Comparison of ENCODE assay signal across 8 mouse cellular contexts in genomic region chr3:89396654-89397005, GRCm38 (mm10). TPM values are rescaled to one million over a fixed set of nuclear protein-coding genes. Genes with fewer than 3 reads are reported as not detected.
DNase-seq lines count a peak whose midpoint lies in the region; ATAC-seq and TF ChIP-seq lines count a peak whose summit lies in the region.

No protein-coding gene starts in this region.

- no peaks in the 10 kb centered on the region for H3K9me3 ChIP-seq in heart, embryonic 15.5 days (replicated peaks)
- no peaks in the 10 kb centered on the region for H3K9me3 ChIP-seq in MEL (replicated peaks; ENCODE audit: insufficient read depth, low read length)
- no peaks in the 10 kb centered on the region for H3K9me3 ChIP-seq in hindbrain, embryonic 13.5 days
- H3K9me3 ChIP-seq in midbrain, embryonic 12.5 days: no peaks in the 10 kb centered on the region

- H3K4me1 ChIP-seq in heart, embryonic 15.5 days (replicated peaks): peaks cover 31% of the 10 kb centered on the region
- H3K4me1 ChIP-seq in MEL (ENCODE audit: control insufficient read depth in 1 of 2, insufficient read depth in 2 of 2, low read length in 2 of 2): peaks cover 3 to 9% of the 10 kb centered on the region in 2 experiments; a peak in 2 of 4 replicates
- H3K4me1 ChIP-seq in hindbrain, embryonic 13.5 days (replicated peaks): peaks cover 52% of the 10 kb centered on the region
- H3K4me1 ChIP-seq in midbrain, embryonic 12.5 days: peaks cover 47% of the 10 kb centered on the region

- TF ChIP-seq CTCF in MEL (IDR thresholded peaks at IDR 0.05 in 2 of 3, conservative IDR thresholded peaks at IDR 0.05 in 1 of 3; ENCODE audit: control insufficient read depth in 1 of 3, insufficient read depth in 1 of 3, low read depth in 2 of 3, low read length in 3 of 3, poor library complexity in 1 of 3, severe bottlenecking in 1 of 3): no peak

- peak overlapping the region; percentile 63 for H3K9ac ChIP-seq in heart, embryonic 15.5 days
- peak overlapping the region; percentile 73 for H3K9ac ChIP-seq in MEL (ENCODE audit: control insufficient read depth, low read depth, low read length, poor library complexity, severe bottlenecking)
- peak overlapping the region; percentile 46; the same call in 1 of the 2 replicates for H3K9ac ChIP-seq in hindbrain, embryonic 13.5 days
- H3K9ac ChIP-seq in midbrain, embryonic 12.5 days (replicated peaks): peak overlapping the region; percentile 62

- no peak for ATAC-seq in heart, embryonic 15.5 days (replicated peaks; ENCODE audit: insufficient number of reproducible peaks, insufficient read depth, low FRiP score, low read depth)
- ATAC-seq in hindbrain, embryonic 13.5 days (ENCODE audit: low FRiP score): no peak
- no peak for ATAC-seq in midbrain, embryonic 12.5 days (ENCODE audit: low FRiP score, low read depth)

- H3K27ac ChIP-seq in heart, embryonic 15.5 days: peak overlapping the region; percentile 94
- H3K27ac ChIP-seq in MEL (ENCODE audit: control insufficient read depth, low read depth, low read length): peak overlapping the region; percentile 11; the same call in 1 of the 2 replicates
- no peak overlapping the region for H3K27ac ChIP-seq in hindbrain, embryonic 13.5 days
- H3K27ac ChIP-seq in midbrain, embryonic 12.5 days (replicated peaks): no peak overlapping the region

- TF ChIP-seq EP300 in MEL (IDR thresholded peaks at IDR 0.05; ENCODE audit: low read depth in 1 of 2, low read length in 2 of 2): no peak

- peaks cover 3% of the 10 kb centered on the region; the same call in 1 of the 2 replicates for H3K36me3 ChIP-seq in heart, embryonic 15.5 days
- peaks cover 2 to 4% of the 10 kb centered on the region in 2 experiments; a peak in 3 of 4 replicates for H3K36me3 ChIP-seq in MEL (ENCODE audit: control insufficient read depth in 1 of 2, insufficient read depth in 2 of 2, low read length in 2 of 2)
- peaks cover 5% of the 10 kb centered on the region; the same call in 1 of the 2 replicates for H3K36me3 ChIP-seq in hindbrain, embryonic 13.5 days
- peaks cover 6% of the 10 kb centered on the region for H3K36me3 ChIP-seq in midbrain, embryonic 12.5 days

- H3K4me2 ChIP-seq in heart, embryonic 15.5 days: peak overlapping the region; percentile 96
- H3K4me2 ChIP-seq in hindbrain, embryonic 13.5 days: peak overlapping the region; percentile 99
- H3K4me2 ChIP-seq in midbrain, embryonic 12.5 days (replicated peaks): peak overlapping the region; percentile 100

- no peaks in the 10 kb centered on the region for H3K27me3 ChIP-seq in heart, embryonic 15.5 days
- H3K27me3 ChIP-seq in MEL (ENCODE audit: control insufficient read depth in 1 of 2, insufficient read depth in 2 of 2, low read length in 2 of 2): no peaks in the 10 kb centered on the region
- H3K27me3 ChIP-seq in hindbrain, embryonic 13.5 days: peaks cover 47% of the 10 kb centered on the region
- H3K27me3 ChIP-seq in midbrain, embryonic 12.5 days: peaks cover 26% of the 10 kb centered on the region

- H3K79me2 ChIP-seq in MEL (ENCODE audit: control insufficient read depth, insufficient read depth, low read length, poor library complexity): peaks cover 12% of the 10 kb centered on the region

- TF ChIP-seq POLR2A in MEL (IDR thresholded peaks at IDR 0.05; ENCODE audit: control insufficient read depth in 1 of 2, insufficient read depth in 1 of 2, low read depth in 1 of 2, low read length in 2 of 2, poor library complexity in 1 of 2): no peak

- DNase-seq in heart, postnatal 4 days: no peak
- no peak for DNase-seq in MEL (ENCODE audit: low read depth, low spot score)
- no peak for DNase-seq in thymus, postnatal 4 days
- DNase-seq in c-Kit-positive CD71-positive TER-119-positive erythroid progenitor cells, embryonic 14.5 days (ENCODE audit: low spot score): no peak
- DNase-seq in ovary, postnatal 10 days (ENCODE audit: low spot score): no peak

- WGBS in heart, embryonic 15.5 days: 0% methylated on average over 4 of the region's 4 CpGs
- under 1% methylated on average over 4 of the region's 4 CpGs for WGBS in hindbrain, embryonic 13.5 days
- WGBS in midbrain, embryonic 12.5 days: 2% methylated on average over 4 of the region's 4 CpGs

- H3K4me3 ChIP-seq in heart, embryonic 15.5 days: peak overlapping the region; percentile 73
- H3K4me3 ChIP-seq in MEL (ENCODE audit: control insufficient read depth in 1 of 2, insufficient read depth in 1 of 2, low read depth in 2 of 2, low read length in 2 of 2): peak overlapping the region; percentile 64 to 78
- peak overlapping the region; percentile 52 for H3K4me3 ChIP-seq in hindbrain, embryonic 13.5 days
- peak overlapping the region; percentile 58 for H3K4me3 ChIP-seq in midbrain, embryonic 12.5 days

- no peak for TF ChIP-seq RAD21 in MEL (IDR thresholded peaks at IDR 0.05; ENCODE audit: low read depth, low read length)

TF ChIP-seq in MEL, 35 proteins besides CTCF, POLR2A, EP300 and RAD21:
- TF ChIP-seq MAFK (IDR thresholded peaks at IDR 0.05; ENCODE audit: borderline replicate concordance, low read depth, low read length) (no peak), RCOR1 (IDR thresholded peaks at IDR 0.05; ENCODE audit: low read depth, low read length) (0 out of 2 replicates have a peak, but pooled peaks have one; percentile 39), TBP (IDR thresholded peaks at IDR 0.05; ENCODE audit: low read depth, low read length) (no peak), E2F4 (IDR thresholded peaks at IDR 0.05; ENCODE audit: borderline replicate concordance, low read depth, low read length) (no peak), GATA1 (IDR thresholded peaks at IDR 0.05; ENCODE audit: low read depth, low read length) (0 out of 2 replicates have a peak, but pooled peaks have one; percentile 24), ZC3H11A (IDR thresholded peaks at IDR 0.05; ENCODE audit: low read depth, low read length) (no peak), MYB (IDR thresholded peaks at IDR 0.05; ENCODE audit: low read depth, low read length) (no peak), BHLHE40 (IDR thresholded peaks at IDR 0.05; ENCODE audit: borderline replicate concordance, low read depth, low read length) (no peak), UBTF (IDR thresholded peaks at IDR 0.05; ENCODE audit: borderline replicate concordance, insufficient read depth, low read depth, low read length) (no peak), SIN3A (IDR thresholded peaks at IDR 0.05; ENCODE audit: low read length) (no peak)

RNA-seq across cellular contexts. Expression of gene Zbtb7b, which starts 2.1 kb away (rescaled TPM):
- 2.3 and 3.0 TPM in 2 replicates for polyA plus RNA-seq in heart, embryonic 15.5 days (2015; fragmentation: Nextera tagmentation; extraction: Ambion mirVana)
- 10 to 100 TPM; 13.8 to 15.1 TPM for total RNA-seq in heart, postnatal 4 days (2021)
- 8.1 and 8.5 TPM in 2 replicates for total RNA-seq in MEL (2012; rRNA removed)
- 10 to 100 TPM in 1 of 2 experiments, not detected in 1; 20.1 TPM for polyA plus RNA-seq in MEL (2012; ENCODE audit: insufficient read depth in 1 of 2, insufficient read length in 2 of 2, low read depth in 1 of 2, low replicate concordance in 2 of 2, missing spikeins in 1 of 2)
- polyA plus RNA-seq in hindbrain, embryonic 13.5 days (2015; fragmentation: Nextera tagmentation; extraction: Ambion mirVana): 0.70 and 0.73 TPM in 2 replicates
- polyA plus RNA-seq in midbrain, embryonic 12.5 days (2016; fragmentation: Nextera tagmentation; extraction: Ambion mirVana): 0.63 and 0.71 TPM in 2 replicates

RNA-seq across cellular contexts. Expression of gene Lenep, which starts 6.0 kb away (rescaled TPM):
- 1.7 TPM in 1 of 2 replicates, not detected in the other for polyA plus RNA-seq in heart, embryonic 15.5 days (2015; fragmentation: Nextera tagmentation; extraction: Ambion mirVana)
- total RNA-seq in heart, postnatal 4 days (2021): under 1 TPM in 1 of 2 experiments, not detected in 1; 0.68 TPM
- total RNA-seq in MEL (2012; rRNA removed): not detected in 2 replicates
- not detected for polyA plus RNA-seq in MEL (2012; ENCODE audit: insufficient read depth in 1 of 2, insufficient read length in 2 of 2, low read depth in 1 of 2, low replicate concordance in 2 of 2, missing spikeins in 1 of 2)
- polyA plus RNA-seq in hindbrain, embryonic 13.5 days (2015; fragmentation: Nextera tagmentation; extraction: Ambion mirVana): 1.1 and 1.4 TPM in 2 replicates
- polyA plus RNA-seq in midbrain, embryonic 12.5 days (2016; fragmentation: Nextera tagmentation; extraction: Ambion mirVana): 1.1 and 1.5 TPM in 2 replicates

RNA-seq across cellular contexts. Expression of gene Flad1, which starts 15.0 kb away (rescaled TPM):
- 34.0 and 35.1 TPM in 2 replicates for polyA plus RNA-seq in heart, embryonic 15.5 days (2015; fragmentation: Nextera tagmentation; extraction: Ambion mirVana)
- total RNA-seq in heart, postnatal 4 days (2021): 10 to 100 TPM; 30.7 to 33.0 TPM
- total RNA-seq in MEL (2012; rRNA removed): 38.0 and 42.9 TPM in 2 replicates
- 10 to 100 TPM in 1 of 2 experiments, not detected in 1; 54.2 TPM for polyA plus RNA-seq in MEL (2012; ENCODE audit: insufficient read depth in 1 of 2, insufficient read length in 2 of 2, low read depth in 1 of 2, low replicate concordance in 2 of 2, missing spikeins in 1 of 2)
- 38.5 and 39.3 TPM in 2 replicates for polyA plus RNA-seq in hindbrain, embryonic 13.5 days (2015; fragmentation: Nextera tagmentation; extraction: Ambion mirVana)
- 34.4 and 34.7 TPM in 2 replicates for polyA plus RNA-seq in midbrain, embryonic 12.5 days (2016; fragmentation: Nextera tagmentation; extraction: Ambion mirVana)

RNA-seq across cellular contexts. Expression of gene Cks1b, which starts 21.6 kb away (rescaled TPM):
- polyA plus RNA-seq in heart, embryonic 15.5 days (2015; fragmentation: Nextera tagmentation; extraction: Ambion mirVana): 266 and 291 TPM in 2 replicates
- total RNA-seq in heart, postnatal 4 days (2021): 10 to 100 TPM; 62.8 to 64.3 TPM
- total RNA-seq in MEL (2012; rRNA removed): 271 and 292 TPM in 2 replicates
- 100 to 1,000 TPM; 177 to 438 TPM for polyA plus RNA-seq in MEL (2012; ENCODE audit: insufficient read depth in 1 of 2, insufficient read length in 2 of 2, low read depth in 1 of 2, low replicate concordance in 2 of 2, missing spikeins in 1 of 2)
- polyA plus RNA-seq in hindbrain, embryonic 13.5 days (2015; fragmentation: Nextera tagmentation; extraction: Ambion mirVana): 116 and 121 TPM in 2 replicates
- 291 and 306 TPM in 2 replicates for polyA plus RNA-seq in midbrain, embryonic 12.5 days (2016; fragmentation: Nextera tagmentation; extraction: Ambion mirVana)

RNA-seq across cellular contexts. Expression of gene Shc1, which starts 21.6 kb away (rescaled TPM):
- 60.6 and 79.9 TPM in 2 replicates for polyA plus RNA-seq in heart, embryonic 15.5 days (2015; fragmentation: Nextera tagmentation; extraction: Ambion mirVana)
- total RNA-seq in heart, postnatal 4 days (2021): 10 to 100 TPM; 68.8 to 69.2 TPM
- total RNA-seq in MEL (2012; rRNA removed): 41.9 and 49.2 TPM in 2 replicates
- polyA plus RNA-seq in MEL (2012; ENCODE audit: insufficient read depth in 1 of 2, insufficient read length in 2 of 2, low read depth in 1 of 2, low replicate concordance in 2 of 2, missing spikeins in 1 of 2): 10 to 100 TPM in 1 of 2 experiments, not detected in 1; 79.8 TPM
- polyA plus RNA-seq in hindbrain, embryonic 13.5 days (2015; fragmentation: Nextera tagmentation; extraction: Ambion mirVana): 24.3 and 24.4 TPM in 2 replicates
- polyA plus RNA-seq in midbrain, embryonic 12.5 days (2016; fragmentation: Nextera tagmentation; extraction: Ambion mirVana): 33.0 and 43.5 TPM in 2 replicates

Comparison
In these comparisons a context has a peak if more than half of its experiments do, and no peak if none do; other contexts are left out.
1. H3K27ac ChIP-seq: peak in heart, embryonic 15.5 days (single experiment) and MEL (single experiment); none in hindbrain, embryonic 13.5 days (single experiment) and midbrain, embryonic 12.5 days (single experiment).
2. Peak in every context shown above with its lines, with median percentiles within 50 percentile points of each other: H3K4me2 ChIP-seq, H3K4me3 ChIP-seq and H3K9ac ChIP-seq.